Mouse (Mus musculus) erythroblast, embryonic 14.5 days (primary cell): ENCODE results near the gene Rora.

Source experiments
- GATA1 ChIP-seq: IDR thresholded peaks from 2 replicates; pipeline ENCODE4 v1.6.1; 2012; ENCODE audit warnings: low read length, inconsistent platforms, mixed read lengths
- TAL1 ChIP-seq: IDR thresholded peaks from 3 replicates; pipeline ENCODE4 v1.6.1; 2012; ENCODE audit warnings: low read length, inconsistent platforms, mixed read lengths

- TF ChIP-seq GATA1 (no peak), TAL1 (no peak)
Observed at GRCm38 (mm10) chr9:68790922-68791321, 137.3 kb downstream of the Rora start.
